Mouse (Mus musculus) monocyte, adult 5-6 weeks (primary cell): ENCODE data around the gene Otp. TPM values are rescaled to one million over a fixed set of nuclear protein-coding genes. Genes with fewer than 3 reads are reported as not detected.

Experiments
- ATAC-seq: fragments of 153-309, 156-312 bp; replicated peaks from 2 replicates; pipeline ENCODE4 v1.8.0; 2017; ENCODE audit warnings: mild to moderate bottlenecking; ENCODE audit not compliant: low TSS enrichment, insufficient number of reproducible peaks, severe bottlenecking, poor library complexity, low FRiP score
- total RNA-seq: library from RNA; stranded (forward); fragments of 200-1000, 200-491, 200-594 nt; gene quantifications from 3 replicates; pipeline ENCODE4 v1.2.3, GENCODE M21; 2017

The Otp gene
- total RNA-seq, 1 experiment from 2014 or later, result not detected

DNA sequence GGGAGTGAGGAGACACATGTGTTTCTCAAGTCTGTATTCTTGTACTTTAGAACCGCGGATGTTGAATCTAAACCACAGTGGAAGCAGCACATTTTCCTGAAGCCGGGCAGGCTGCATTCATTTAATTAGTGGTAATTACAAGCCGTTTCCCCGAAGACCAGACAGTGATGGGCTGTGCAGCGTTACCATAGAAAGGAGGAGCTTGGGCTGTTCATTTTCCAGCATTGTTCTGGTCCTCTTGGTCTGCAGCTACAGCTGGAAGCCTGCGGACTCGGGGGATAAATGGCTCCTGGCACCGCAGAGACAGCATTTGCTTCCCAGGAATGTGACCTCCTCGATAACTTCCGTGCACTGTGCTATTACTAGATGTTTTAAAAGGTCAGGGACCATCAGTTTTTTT lies 37.6 kb downstream of the Otp start:
- ATAC-seq, result no peak

DNA sequence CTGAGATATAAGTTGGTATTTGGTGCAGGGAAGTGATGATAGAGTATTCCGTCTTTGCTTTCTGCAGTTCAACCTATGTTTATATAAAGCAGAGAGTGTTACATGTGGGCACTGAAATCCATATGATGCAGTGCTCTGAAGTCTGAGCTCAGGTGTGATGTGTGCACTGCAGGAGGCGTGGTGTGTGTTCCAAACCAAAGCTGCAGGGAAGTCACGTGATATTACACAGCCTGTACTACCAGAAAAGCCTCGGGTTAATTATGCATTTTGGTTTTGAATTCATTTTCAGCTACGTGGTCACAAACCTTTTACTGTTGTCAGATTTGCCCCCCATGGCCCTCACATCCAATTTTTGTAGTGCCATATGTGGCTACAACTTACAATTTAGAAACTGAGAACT lies 40.3 kb downstream of the Otp start:
- ATAC-seq, result no peak

GRCm38 (mm10) chr13:94928086-94928485 lies 52.7 kb downstream of the Otp start:
- no peak for ATAC-seq

Other genes with a start within 250 kb of the Otp start
- 116 to 181 TPM (median 147 TPM) in 3 replicates for gene Tbca, start 86.7 kb upstream of the Otp start, total RNA-seq
- 19.1 to 23.9 TPM (median 19.6 TPM) in 3 replicates for gene Wdr41, start 100.7 kb downstream of the Otp start, total RNA-seq